Mouse (Mus musculus): ENCODE data around the gene Fut8. TPM values are rescaled to one million over a fixed set of nuclear protein-coding genes. Genes with fewer than 3 reads are reported as not detected.

Fut8 gene
- polyA plus RNA-seq, 1 experiment from 2014 or later: 17.2 TPM

GRCm38 (mm10) chr12:77213896-77214564 lies 23.9 kb upstream of the Fut8 start:
- Histone ChIP-seq H3K27me3 (replicated peaks; ENCODE audit: control insufficient read depth, insufficient read depth, low read length) (0 out of 2 replicates have a peak, but pooled peaks cover 4% of the 10 kb centered on the region), H3K36me3 (ENCODE audit: control insufficient read depth, insufficient read depth, low read length) (no peaks in the 10 kb centered on the region), H3K4me2 (ENCODE audit: low read length) (no peak overlapping the region), H3K9ac (ENCODE audit: low read length) (no peak overlapping the region), H3K4me1 (replicated peaks; ENCODE audit: control insufficient read depth, insufficient read depth, low read length) (no peaks in the 10 kb centered on the region), H3K9me3 (ENCODE audit: control insufficient read depth, low read length) (no peaks in the 10 kb centered on the region), H3K4me3 (ENCODE audit: low read depth, low read length) (no peak overlapping the region), H3K27ac (ENCODE audit: low read depth) (no peak overlapping the region)
- ATAC-seq (replicated peaks; ENCODE audit: low FRiP score, low TSS enrichment, low read depth) (no peak), DNase-seq (ENCODE audit: low spot score) (no peak)
- WGBS: 71% methylated on average over 6 of the region's 6 CpGs

DNA sequence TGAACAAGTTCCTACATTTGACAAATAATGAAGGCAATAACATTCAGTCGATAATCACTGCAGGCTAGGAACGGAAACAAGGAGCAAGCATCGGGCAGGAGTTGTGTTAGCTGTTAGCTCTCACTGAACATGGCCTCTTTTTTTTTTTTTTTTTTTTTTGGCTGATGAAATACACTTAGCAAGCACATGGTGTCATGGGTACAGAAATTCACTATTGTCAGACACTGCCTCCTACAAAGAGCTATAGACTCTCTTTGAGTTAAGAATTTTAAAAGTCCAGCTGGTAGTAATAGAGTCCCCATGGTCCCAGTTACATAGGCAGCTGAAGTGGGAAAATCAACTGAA lies 23.4 kb upstream of the Fut8 start:
- no peak overlapping the region for H3K9ac ChIP-seq (ENCODE audit: low read length)
- 96% methylated on average over 3 of the region's 3 CpGs for WGBS
- DNase-seq (ENCODE audit: low spot score) (no peak), ATAC-seq (replicated peaks; ENCODE audit: low FRiP score, low TSS enrichment, low read depth) (no peak)
- H3K27ac ChIP-seq (ENCODE audit: low read depth): no peak overlapping the region
- H3K4me1 ChIP-seq (replicated peaks; ENCODE audit: control insufficient read depth, insufficient read depth, low read length): no peaks in the 10 kb centered on the region
- no peak overlapping the region for H3K4me3 ChIP-seq (ENCODE audit: low read depth, low read length)
- H3K9me3 ChIP-seq (ENCODE audit: control insufficient read depth, low read length): no peaks in the 10 kb centered on the region
- H3K27me3 ChIP-seq (replicated peaks; ENCODE audit: control insufficient read depth, insufficient read depth, low read length): 0 out of 2 replicates have a peak, but pooled peaks cover 4% of the 10 kb centered on the region
- no peaks in the 10 kb centered on the region for H3K36me3 ChIP-seq (ENCODE audit: control insufficient read depth, insufficient read depth, low read length)
- no peak overlapping the region for H3K4me2 ChIP-seq (ENCODE audit: low read length)

DNA sequence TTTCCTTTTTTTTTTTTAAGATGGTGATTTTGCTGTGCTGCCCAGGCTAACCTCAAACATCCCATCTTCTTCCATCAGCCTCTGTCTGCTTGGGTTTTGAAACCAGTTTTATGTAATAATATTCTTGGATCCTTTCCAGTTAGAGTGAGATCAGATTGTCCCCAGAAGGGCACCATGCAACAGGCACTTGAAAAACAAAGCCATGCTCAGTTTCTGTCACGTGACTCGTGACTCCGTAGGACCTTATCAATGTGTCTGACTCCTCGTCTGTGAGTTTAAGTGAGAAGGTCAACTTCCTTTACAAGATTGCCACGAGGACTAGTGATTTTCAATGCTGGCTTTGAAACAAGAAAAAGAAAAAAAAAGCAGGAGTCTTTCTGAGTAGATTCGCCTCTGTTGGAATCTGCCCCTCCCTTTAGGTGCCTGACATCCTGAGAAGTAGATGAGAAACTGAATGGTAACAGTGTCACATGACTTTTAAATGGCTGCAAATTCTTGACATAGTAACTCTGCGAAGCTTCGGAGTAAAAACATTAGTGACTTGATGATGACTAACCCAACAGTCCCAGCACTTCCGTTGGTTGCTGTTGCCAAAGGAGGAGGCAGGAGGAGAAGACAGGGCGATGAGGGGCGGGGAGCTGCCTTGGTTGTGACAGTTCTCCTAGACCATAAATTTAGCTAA lies 21.3 kb upstream of the Fut8 start:
- ATAC-seq (replicated peaks; ENCODE audit: low FRiP score, low TSS enrichment, low read depth) (no peak), DNase-seq (ENCODE audit: low spot score) (no peak)
- no peaks in the 10 kb centered on the region for H3K36me3 ChIP-seq (ENCODE audit: control insufficient read depth, insufficient read depth, low read length)
- H3K9me3 ChIP-seq (ENCODE audit: control insufficient read depth, low read length): no peaks in the 10 kb centered on the region
- H3K27ac ChIP-seq (ENCODE audit: low read depth): no peak overlapping the region
- WGBS: 71% methylated on average over 11 of the region's 11 CpGs
- H3K4me3 ChIP-seq (ENCODE audit: low read depth, low read length): no peak overlapping the region
- no peaks in the 10 kb centered on the region for H3K4me1 ChIP-seq (replicated peaks; ENCODE audit: control insufficient read depth, insufficient read depth, low read length)
- no peak overlapping the region for H3K9ac ChIP-seq (ENCODE audit: low read length)
- 0 out of 2 replicates have a peak, but pooled peaks cover 4% of the 10 kb centered on the region for H3K27me3 ChIP-seq (replicated peaks; ENCODE audit: control insufficient read depth, insufficient read depth, low read length)
- H3K4me2 ChIP-seq (ENCODE audit: low read length): no peak overlapping the region

DNA sequence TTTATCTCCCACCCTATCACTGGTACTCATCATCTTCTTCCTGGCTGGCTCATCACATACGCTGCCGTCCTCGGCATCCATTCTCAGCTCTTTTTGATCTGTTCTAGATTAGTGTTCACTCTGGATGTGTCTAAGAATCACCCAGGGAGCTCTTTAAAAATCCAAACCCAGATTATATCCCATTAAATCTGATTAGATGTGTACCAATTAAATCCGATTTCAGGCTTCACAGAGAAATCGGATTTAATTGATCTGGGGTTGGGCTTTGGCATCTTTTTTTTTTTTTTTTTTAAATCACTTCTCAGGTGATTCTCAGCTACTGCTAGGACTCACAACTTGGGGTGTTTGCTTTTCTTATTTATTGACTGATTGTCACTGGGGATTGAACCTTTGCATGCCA lies 17.3 kb upstream of the Fut8 start:
- Histone ChIP-seq H3K4me1 (replicated peaks; ENCODE audit: control insufficient read depth, insufficient read depth, low read length) (no peaks in the 10 kb centered on the region), H3K9me3 (ENCODE audit: control insufficient read depth, low read length) (no peaks in the 10 kb centered on the region), H3K4me3 (ENCODE audit: low read depth, low read length) (no peak overlapping the region), H3K27ac (ENCODE audit: low read depth) (no peak overlapping the region), H3K36me3 (ENCODE audit: control insufficient read depth, insufficient read depth, low read length) (no peaks in the 10 kb centered on the region), H3K4me2 (ENCODE audit: low read length) (no peak overlapping the region), H3K27me3 (replicated peaks; ENCODE audit: control insufficient read depth, insufficient read depth, low read length) (no peaks in the 10 kb centered on the region), H3K9ac (ENCODE audit: low read length) (no peak overlapping the region)
- no peak for ATAC-seq (replicated peaks; ENCODE audit: low FRiP score, low TSS enrichment, low read depth)
- no peak for DNase-seq (ENCODE audit: low spot score)
- WGBS: 67% methylated on average over 5 of the region's 5 CpGs

- ATAC-seq (replicated peaks; ENCODE audit: low FRiP score, low TSS enrichment, low read depth) (no peak), DNase-seq (ENCODE audit: low spot score) (no peak)
- no peak overlapping the region for H3K27ac ChIP-seq (ENCODE audit: low read depth)
- 88% methylated on average over 6 of the region's 6 CpGs for WGBS
- H3K4me3 ChIP-seq (ENCODE audit: low read depth, low read length): no peak overlapping the region
- no peaks in the 10 kb centered on the region for H3K36me3 ChIP-seq (ENCODE audit: control insufficient read depth, insufficient read depth, low read length)
- H3K4me2 ChIP-seq (ENCODE audit: low read length): no peak overlapping the region
- H3K4me1 ChIP-seq (replicated peaks; ENCODE audit: control insufficient read depth, insufficient read depth, low read length): no peaks in the 10 kb centered on the region
- no peaks in the 10 kb centered on the region for H3K27me3 ChIP-seq (replicated peaks; ENCODE audit: control insufficient read depth, insufficient read depth, low read length)
- no peaks in the 10 kb centered on the region for H3K9me3 ChIP-seq (ENCODE audit: control insufficient read depth, low read length)
- no peak overlapping the region for H3K9ac ChIP-seq (ENCODE audit: low read length)
Observed at GRCm38 (mm10) chr12:77222272-77222874, 15.6 kb upstream of the Fut8 start.

GRCm38 (mm10) chr12:77223595-77223994 lies 14.3 kb upstream of the Fut8 start:
- Histone ChIP-seq H3K27ac (ENCODE audit: low read depth) (no peak overlapping the region), H3K27me3 (replicated peaks; ENCODE audit: control insufficient read depth, insufficient read depth, low read length) (no peaks in the 10 kb centered on the region), H3K4me3 (ENCODE audit: low read depth, low read length) (no peak overlapping the region), H3K9ac (ENCODE audit: low read length) (no peak overlapping the region), H3K4me1 (replicated peaks; ENCODE audit: control insufficient read depth, insufficient read depth, low read length) (no peaks in the 10 kb centered on the region), H3K4me2 (ENCODE audit: low read length) (no peak overlapping the region), H3K36me3 (ENCODE audit: control insufficient read depth, insufficient read depth, low read length) (no peaks in the 10 kb centered on the region), H3K9me3 (ENCODE audit: control insufficient read depth, low read length) (no peaks in the 10 kb centered on the region)
- ATAC-seq (replicated peaks; ENCODE audit: low FRiP score, low TSS enrichment, low read depth): no peak
- DNase-seq (ENCODE audit: low spot score): no peak
- WGBS: 84% methylated on average over 3 of the region's 3 CpGs

DNA sequence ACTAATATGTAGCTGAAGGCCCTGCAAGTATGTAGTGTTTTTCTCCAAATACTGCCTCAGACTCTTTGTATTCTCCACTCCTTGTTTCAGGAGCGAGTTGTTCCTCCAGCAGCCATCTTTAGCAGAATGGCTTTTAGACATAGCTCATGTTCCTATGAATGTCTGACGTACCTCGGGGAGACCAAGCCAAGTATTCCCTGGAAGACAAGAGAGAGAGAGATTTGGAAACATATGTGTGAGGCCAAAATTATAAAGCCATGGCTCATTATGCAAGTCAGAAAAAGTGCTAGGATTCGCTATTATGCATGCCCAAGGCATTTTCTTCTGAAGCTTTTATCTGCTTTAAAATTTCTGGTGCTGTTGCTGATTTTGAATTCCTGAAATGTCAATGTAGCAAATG lies 13.8 kb upstream of the Fut8 start:
- DNase-seq (ENCODE audit: low spot score) (no peak), ATAC-seq (replicated peaks; ENCODE audit: low FRiP score, low TSS enrichment, low read depth) (no peak)
- no peaks in the 10 kb centered on the region for H3K4me1 ChIP-seq (replicated peaks; ENCODE audit: control insufficient read depth, insufficient read depth, low read length)
- no peaks in the 10 kb centered on the region for H3K9me3 ChIP-seq (ENCODE audit: control insufficient read depth, low read length)
- H3K36me3 ChIP-seq (ENCODE audit: control insufficient read depth, insufficient read depth, low read length): no peaks in the 10 kb centered on the region
- no peak overlapping the region for H3K9ac ChIP-seq (ENCODE audit: low read length)
- no peaks in the 10 kb centered on the region for H3K27me3 ChIP-seq (replicated peaks; ENCODE audit: control insufficient read depth, insufficient read depth, low read length)
- WGBS: 94% methylated on average over 4 of the region's 4 CpGs
- no peak overlapping the region for H3K27ac ChIP-seq (ENCODE audit: low read depth)
- H3K4me3 ChIP-seq (ENCODE audit: low read depth, low read length): no peak overlapping the region
- no peak overlapping the region for H3K4me2 ChIP-seq (ENCODE audit: low read length)

- H3K4me1 ChIP-seq (replicated peaks; ENCODE audit: control insufficient read depth, insufficient read depth, low read length): no peaks in the 10 kb centered on the region
- no peak for DNase-seq (ENCODE audit: low spot score)
- no peak overlapping the region for H3K9ac ChIP-seq (ENCODE audit: low read length)
- no peak overlapping the region for H3K4me2 ChIP-seq (ENCODE audit: low read length)
- no peaks in the 10 kb centered on the region for H3K27me3 ChIP-seq (replicated peaks; ENCODE audit: control insufficient read depth, insufficient read depth, low read length)
- no peak overlapping the region for H3K27ac ChIP-seq (ENCODE audit: low read depth)
- H3K4me3 ChIP-seq (ENCODE audit: low read depth, low read length): no peak overlapping the region
- H3K9me3 ChIP-seq (ENCODE audit: control insufficient read depth, low read length): no peaks in the 10 kb centered on the region
- ATAC-seq (replicated peaks; ENCODE audit: low FRiP score, low TSS enrichment, low read depth): no peak
- no peaks in the 10 kb centered on the region for H3K36me3 ChIP-seq (ENCODE audit: control insufficient read depth, insufficient read depth, low read length)
- 67% methylated on average over 4 of the region's 4 CpGs for WGBS
Observed at GRCm38 (mm10) chr12:77224891-77225290, 13.0 kb upstream of the Fut8 start.
